10 mouse cellular contexts compared by ENCODE assay signal in genomic region chr4:108664407-108664806, GRCm38 (mm10). TPM values are rescaled to one million over a fixed set of nuclear protein-coding genes. Genes with fewer than 3 reads are reported as not detected.
DNase-seq lines count a peak whose midpoint lies in the region; ATAC-seq and TF ChIP-seq lines count a peak whose summit lies in the region.
"Had no signal": no experiment of that assay in that cellular context is flagged by ENCODE, and none has a peak within 500 bp of the region (broad histone marks: within the 10 kb centered on the region; RNA-seq: fewer than 3 reads in every experiment).

No protein-coding gene starts in this region.

- no peaks in the 10 kb centered on the region for H3K27me3 ChIP-seq in lung, postnatal 0 days (replicated peaks; ENCODE audit: insufficient read depth, low read length)
- H3K27me3 ChIP-seq: limb, embryonic 15.5 days had no signal

- no peak overlapping the region for H3K4me3 ChIP-seq in lung, postnatal 0 days (ENCODE audit: low read depth, low read length)
- H3K4me3 ChIP-seq: heart, embryonic 10.5 days; limb, embryonic 15.5 days had no signal

- no peak overlapping the region for H3K4me2 ChIP-seq in lung, postnatal 0 days (replicated peaks; ENCODE audit: low read depth, low read length)
- H3K4me2 ChIP-seq: limb, embryonic 15.5 days had no signal

- no peaks in the 10 kb centered on the region for H3K4me1 ChIP-seq in lung, postnatal 0 days (ENCODE audit: insufficient read depth, low read depth, low read length)
- H3K4me1 ChIP-seq: heart, embryonic 10.5 days; limb, embryonic 15.5 days had no signal

- no peaks in the 10 kb centered on the region for H3K9me3 ChIP-seq in lung, postnatal 0 days (ENCODE audit: low read length)
- H3K9me3 ChIP-seq: heart, embryonic 10.5 days; limb, embryonic 15.5 days had no signal

- 44% methylated on average over 2 of the region's 2 CpGs for WGBS in lung, postnatal 0 days

- TF ChIP-seq CTCF in lung, postnatal 0 days (IDR thresholded peaks at IDR 0.05): peak; percentile 63

- DNase-seq in frontal cortex, postnatal 25 days (ENCODE audit: low spot score in 2 of 2): no peak
- peak; percentile 21 for DNase-seq in lung, postnatal 0 days (ENCODE audit: low spot score)
- no peak for DNase-seq in lung, adult 18-20 months
- DNase-seq in embryo, embryonic 11.5 days (ENCODE audit: low read depth, low spot score): peak; percentile 5
- DNase-seq in naive thymus-derived CD4-positive, alpha-beta T cell, adult 2 months (ENCODE audit: low read depth): peak; percentile 11
- no peak for DNase-seq in thymus, adult 18-20 months
- DNase-seq in heart, adult 8-10 months (ENCODE audit: low spot score): no peak

- H3K36me3 ChIP-seq in lung, postnatal 0 days (ENCODE audit: insufficient read depth, low read length): peaks cover 4% of the 10 kb centered on the region; the same call in 1 of the 2 replicates

- no peak overlapping the region for H3K9ac ChIP-seq in lung, postnatal 0 days (replicated peaks; ENCODE audit: low read depth)
- H3K9ac ChIP-seq: limb, embryonic 15.5 days had no signal

- no peak for TF ChIP-seq EP300 in lung, postnatal 0 days (IDR thresholded peaks at IDR 0.05)

- no peak overlapping the region for H3K27ac ChIP-seq in lung, postnatal 0 days (ENCODE audit: low read length)
- H3K27ac ChIP-seq: heart, embryonic 10.5 days; limb, embryonic 15.5 days had no signal

- 0 out of 2 replicates have a peak, but pooled peaks have one; percentile 50 for ATAC-seq in frontal cortex, adult (ENCODE audit: low TSS enrichment)
- ATAC-seq in lung, postnatal 0 days: no peak

RNA-seq across cellular contexts. Expression of gene Cc2d1b, which starts 44.7 kb away (rescaled TPM):
- polyA plus RNA-seq in lung, postnatal 0 days (2015; fragmentation: Nextera tagmentation; extraction: Ambion mirVana): 21.3 and 22.4 TPM in 2 replicates
- total RNA-seq in heart, adult 8-10 months (2022): 10 to 100 TPM; 15.4 to 15.8 (median 15.8) TPM

RNA-seq across cellular contexts. Expression of gene 3110021N24Rik, which starts 55.0 kb away (rescaled TPM):
- polyA plus RNA-seq in lung, postnatal 0 days (2015; fragmentation: Nextera tagmentation; extraction: Ambion mirVana): 1.5 and 1.6 TPM in 2 replicates
- under 1 TPM; 0.20 to 0.56 (median 0.42) TPM for total RNA-seq in heart, adult 8-10 months (2022)

Comparison
In these comparisons a context has a peak if more than half of its experiments do, and no peak if none do; other contexts are left out.
1. DNase-seq: peak in lung, postnatal 0 days (single experiment), embryo, embryonic 11.5 days (single experiment) and naive thymus-derived CD4-positive, alpha-beta T cell, adult 2 months (single experiment); none in frontal cortex, postnatal 25 days (0 of 2), lung, adult 18-20 months (0 of 2), thymus, adult 18-20 months (0 of 2) and heart, adult 8-10 months (single experiment).